1 mouse cellular context compared by ENCODE assay signal in genomic region chr17:23725999-23726757, GRCm38 (mm10).
TF ChIP-seq lines count a peak whose summit lies in the region.

Pkmyt1 (plus strand) TSS chr17:23726336.

TF ChIP-seq in CH12.LX, 34 proteins besides CTCF, POLR2A, EP300 and RAD21 (continued from another document):
- TF ChIP-seq E2F4 (IDR thresholded peaks at IDR 0.05; ENCODE audit: insufficient replicate concordance, low read depth, low read length), result peak; percentile 87; the same call in 1 of the 2 replicates
- peak; percentile 95 for TF ChIP-seq NRF1 (IDR thresholded peaks at IDR 0.05; ENCODE audit: low read depth, low read length)
- no peak for TF ChIP-seq ETS1 (conservative IDR thresholded peaks at IDR 0.05; ENCODE audit: low read depth, low read length)
